Mouse (Mus musculus) frontal cortex, postnatal 25 days (tissue): ENCODE measurements around the gene Atp8a2.
"Not testable (repeated sequence)": the region's sequence is repeated elsewhere in the genome, so short reads cannot be mapped to it uniquely, and the experiment has no call there.

Experiments
- DNase-seq, 2 experiments: peaks; one replicate each; pipeline ENCODE4 v3.0.0; 2022; ENCODE audit warnings: low spot score in 2 of 2

Gene Atp8a2

DNA sequence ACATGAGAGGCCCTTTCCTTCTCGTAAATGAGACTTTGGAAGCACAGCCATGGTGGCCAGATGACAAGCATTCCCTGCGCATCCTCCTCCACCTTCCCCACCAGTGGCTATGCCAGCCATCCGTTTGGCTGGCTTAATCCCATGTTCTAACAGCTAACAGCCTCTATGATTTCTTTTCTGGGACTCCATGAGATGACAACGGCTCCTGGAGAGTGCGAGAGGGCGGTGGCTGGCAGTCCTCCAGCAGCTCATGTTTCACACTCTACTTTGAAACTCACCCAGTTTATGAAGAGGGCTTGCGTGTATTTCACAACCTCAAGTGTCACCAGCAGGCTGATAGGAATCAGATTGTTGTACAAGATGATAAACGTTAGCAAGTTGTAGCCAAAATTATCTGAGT is 170.3 kb downstream of the Atp8a2 start:
- DNase-seq: peak; percentile 61 to 65

DNA sequence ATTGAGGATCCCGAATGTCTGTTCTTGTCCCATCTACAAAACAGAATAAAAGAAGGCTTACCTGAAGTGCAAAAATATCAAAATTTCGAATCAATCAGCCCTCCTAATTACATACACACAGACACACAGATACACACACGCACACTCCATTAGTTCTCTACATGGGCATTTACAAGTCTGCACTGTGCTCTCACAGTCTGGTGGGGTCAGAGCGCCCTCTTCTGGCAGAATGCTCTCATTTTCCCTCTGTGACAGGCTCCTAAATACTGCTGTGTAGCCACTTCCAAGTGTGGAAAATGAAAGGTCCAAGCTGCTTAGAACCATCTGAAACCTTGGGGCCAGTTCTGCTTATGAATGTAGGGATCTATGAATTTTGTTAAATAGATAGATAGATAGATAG is 181.1 kb downstream of the Atp8a2 start:
- peak; percentile 61 to 77 for DNase-seq

DNA sequence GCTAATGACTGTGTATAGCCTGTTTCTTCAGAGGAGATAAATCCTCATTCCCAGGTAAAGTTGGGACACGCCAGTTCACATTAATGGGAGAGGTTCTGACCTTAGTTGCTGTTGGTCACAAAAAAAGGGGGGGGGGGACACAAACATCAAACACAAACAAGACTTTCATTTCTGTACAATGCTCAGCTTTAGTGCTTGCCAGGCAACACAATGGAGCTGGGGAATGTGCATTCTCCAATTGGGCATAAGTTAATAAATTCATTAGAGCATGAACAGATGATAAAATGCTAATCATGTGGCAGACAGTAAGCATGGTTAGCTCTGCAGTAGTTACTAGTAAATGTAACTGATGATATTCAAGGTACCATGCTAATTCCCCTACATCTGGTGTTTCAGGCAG is 195.2 kb downstream of the Atp8a2 start:
- no peak for DNase-seq

DNA sequence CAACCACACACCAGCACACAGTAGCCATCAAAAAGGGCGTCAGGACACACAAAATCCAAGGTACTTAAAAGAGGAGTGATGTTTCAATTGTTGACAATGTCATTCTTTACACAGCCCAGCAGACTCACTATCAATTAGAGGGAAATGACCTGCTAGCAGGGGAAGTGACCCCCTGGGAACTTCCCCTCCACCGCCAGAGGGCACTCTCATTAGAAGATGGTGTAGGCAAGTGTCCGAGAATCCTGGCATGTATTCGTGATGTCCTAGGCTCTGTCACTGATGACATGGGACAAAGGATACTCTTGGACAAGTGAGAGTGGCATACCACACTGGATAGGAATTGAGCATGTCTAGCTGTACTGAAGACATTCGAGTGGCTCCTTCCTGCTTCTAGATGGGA is 208.1 kb downstream of the Atp8a2 start:
- no peak for DNase-seq

DNA sequence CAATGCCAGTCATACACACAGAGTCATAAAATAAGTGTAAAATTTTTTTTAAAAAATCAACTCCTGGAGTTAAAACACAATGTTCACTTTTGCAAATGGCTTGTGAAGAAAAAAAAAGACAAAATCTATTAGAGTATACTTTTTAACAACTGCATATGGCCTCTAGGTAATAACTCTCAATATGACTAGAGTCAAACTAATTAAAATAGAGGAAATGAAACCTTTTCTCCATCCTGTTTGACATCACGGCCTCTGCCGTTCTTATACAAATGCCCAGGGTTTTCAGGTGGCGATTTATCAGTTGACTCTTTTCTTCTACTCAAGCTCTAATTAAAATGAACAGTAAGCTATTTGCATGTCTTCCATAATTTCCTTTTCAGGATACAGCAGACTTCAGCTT is 209.0 kb downstream of the Atp8a2 start:
- DNase-seq: no peak

DNA sequence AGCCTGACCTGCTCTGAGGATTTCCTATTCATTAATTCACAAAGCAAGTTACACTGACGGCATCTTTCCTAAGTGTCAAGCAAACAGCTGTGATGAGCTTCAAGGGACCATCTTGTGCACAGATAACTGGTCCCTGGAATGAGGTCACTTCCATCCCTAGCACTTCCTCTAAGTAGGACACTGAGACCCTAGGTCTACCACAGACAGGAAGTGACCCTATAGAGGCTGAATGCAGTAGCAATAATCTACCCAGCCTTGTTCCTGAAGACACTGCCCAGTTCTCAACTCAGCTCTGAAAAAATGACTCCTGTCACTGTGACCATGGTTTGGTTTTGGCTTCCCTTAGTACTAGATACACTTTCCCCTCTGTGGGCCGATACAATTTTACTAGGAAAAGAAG is 219.0 kb downstream of the Atp8a2 start:
- no peak for DNase-seq

DNA sequence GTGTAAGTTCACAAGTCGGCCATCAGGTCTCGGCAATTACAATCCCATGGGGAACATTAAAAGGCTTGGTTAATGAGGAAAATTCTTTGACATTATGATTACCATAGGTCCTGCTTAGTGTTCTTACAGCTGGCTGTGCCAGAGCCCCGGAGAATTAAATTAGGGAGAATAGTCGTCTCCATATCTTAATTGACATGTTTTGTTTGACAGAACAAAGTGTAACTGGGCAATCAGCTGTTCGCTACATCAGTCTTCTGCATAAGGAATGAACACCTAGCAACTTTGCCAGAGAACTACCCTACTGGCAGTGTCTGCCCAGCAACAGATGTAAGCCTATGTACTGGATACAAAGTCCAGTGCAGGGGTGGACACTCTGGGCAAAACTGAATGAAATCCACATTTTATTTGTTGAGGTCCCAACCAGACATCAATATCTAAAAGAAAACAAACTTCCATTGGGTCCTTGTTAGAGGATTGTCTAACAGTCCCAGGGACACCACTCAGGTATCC is 225.7 kb downstream of the Atp8a2 start:
- DNase-seq: no peak

DNA sequence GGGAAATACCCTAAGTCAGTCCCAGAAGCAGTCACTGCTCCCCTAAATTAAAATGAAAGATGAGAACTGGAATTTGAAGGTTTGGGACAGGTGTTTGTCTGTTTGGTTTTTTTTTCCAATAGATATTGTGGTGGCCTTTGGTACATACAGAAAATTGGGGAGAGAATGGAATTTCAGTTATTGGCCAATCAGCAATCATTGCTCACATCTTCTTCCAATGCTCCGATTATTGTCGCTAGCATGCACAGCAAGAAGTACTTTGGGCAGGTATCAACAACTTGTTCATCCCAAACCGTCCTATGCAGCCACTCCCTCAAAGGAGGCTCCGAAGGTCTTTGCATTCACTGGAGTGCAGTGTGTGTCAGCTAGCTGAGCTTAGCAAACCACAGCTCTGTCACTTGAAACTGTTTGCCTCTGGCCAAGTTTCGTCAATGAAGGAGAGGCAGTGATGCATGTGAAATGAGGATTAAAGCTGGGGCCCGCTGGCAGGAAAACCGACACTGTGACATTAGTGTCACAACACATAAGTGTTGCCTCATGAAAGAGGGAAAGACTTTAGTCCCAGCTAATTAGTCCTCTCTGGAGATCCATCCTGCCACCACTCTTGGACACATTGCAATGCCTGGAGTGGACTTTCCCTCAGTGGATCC is 227.4 kb downstream of the Atp8a2 start:
- DNase-seq: no peak

DNA sequence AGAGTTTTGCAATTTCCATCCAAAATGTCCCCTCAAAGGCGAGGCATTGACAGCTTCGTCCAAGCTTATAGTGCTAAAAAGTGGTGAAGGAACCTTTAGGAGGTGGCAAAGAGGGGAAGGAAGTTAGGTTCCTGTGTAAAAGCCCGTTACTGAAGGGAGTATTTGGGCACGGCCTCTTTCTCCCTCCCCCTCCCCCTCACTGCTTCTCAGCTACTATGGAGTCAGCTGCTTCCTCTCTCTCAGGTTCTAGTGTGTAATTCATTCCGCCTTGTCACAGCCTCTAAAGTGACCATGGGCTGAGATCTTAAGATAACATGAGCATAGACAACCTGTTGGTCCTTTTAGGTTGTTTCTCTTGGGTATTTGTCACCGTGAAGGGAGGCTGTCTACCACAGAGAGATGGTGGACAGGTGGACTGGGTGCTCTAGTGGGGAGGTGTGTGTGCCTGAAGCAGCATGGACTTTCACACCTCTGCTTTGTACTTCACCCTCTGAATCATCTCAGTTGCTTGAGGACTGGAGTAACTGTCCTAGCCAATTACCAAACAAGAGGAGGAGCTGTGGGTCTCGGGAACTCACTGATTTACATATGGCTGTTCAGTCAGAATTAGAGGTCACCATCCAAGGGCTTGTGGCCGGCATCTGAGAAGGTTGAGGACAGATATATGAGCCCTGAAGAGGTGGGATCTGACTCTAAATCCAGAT is 229.0 kb downstream of the Atp8a2 start:
- no peak for DNase-seq

DNA sequence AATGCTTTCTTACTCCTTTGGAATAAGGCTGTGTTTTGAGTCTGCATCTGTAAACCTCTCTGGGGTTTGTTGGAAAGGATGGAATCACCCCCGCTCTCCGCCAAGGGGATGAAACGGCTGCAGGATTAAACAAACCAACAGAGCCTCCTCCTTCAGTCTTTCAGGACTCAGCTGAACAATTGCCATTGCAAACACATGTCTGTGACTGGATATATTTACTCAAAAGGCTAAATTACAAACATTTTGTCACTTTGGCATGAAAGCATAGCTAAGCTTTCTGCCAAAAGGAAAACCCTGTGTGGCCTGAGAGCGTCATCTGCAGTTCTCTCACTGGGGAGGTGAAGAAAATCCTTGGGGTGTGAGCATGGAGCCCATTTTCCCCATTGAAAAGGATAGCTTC is 230.0 kb downstream of the Atp8a2 start:
- DNase-seq: no peak

DNA sequence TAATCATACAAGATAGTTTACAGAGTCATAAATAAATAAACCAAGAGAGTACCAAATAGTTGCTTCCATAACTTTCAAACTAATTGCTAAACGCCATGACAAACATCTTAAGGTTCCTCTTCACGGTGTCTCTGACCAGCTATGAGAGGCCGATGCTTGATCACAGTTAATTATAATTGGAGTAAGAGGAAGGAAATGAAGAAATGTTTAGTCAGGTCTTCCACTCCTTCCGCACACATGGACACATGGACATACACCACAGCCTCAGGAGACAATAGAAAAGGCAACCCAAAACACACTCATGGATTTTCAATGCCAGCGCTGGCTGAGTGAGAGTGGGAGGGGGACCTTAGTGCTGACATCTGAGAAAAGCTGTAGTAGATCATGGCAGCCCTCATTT is 232.4 kb downstream of the Atp8a2 start:
- no peak for DNase-seq

DNA sequence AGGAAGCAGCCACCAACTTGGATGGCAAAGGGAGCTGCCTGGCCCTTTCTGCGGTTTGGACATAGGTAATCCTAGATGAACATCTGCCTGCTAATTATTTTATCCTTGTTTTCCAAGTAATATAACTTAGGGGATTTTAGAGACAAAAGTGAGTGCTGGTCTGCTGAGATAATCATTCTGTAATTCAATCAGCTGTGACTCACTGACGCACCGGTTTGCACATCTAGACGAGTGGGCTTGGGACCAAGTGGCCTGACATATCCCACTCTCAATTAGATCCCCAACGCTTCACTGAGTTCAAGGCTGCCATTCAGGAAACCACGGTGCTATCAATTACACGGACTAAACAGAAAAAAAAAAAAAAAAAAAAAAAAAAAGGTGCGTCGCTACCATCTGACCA is 236.0 kb downstream of the Atp8a2 start:
- no peak for DNase-seq

DNA sequence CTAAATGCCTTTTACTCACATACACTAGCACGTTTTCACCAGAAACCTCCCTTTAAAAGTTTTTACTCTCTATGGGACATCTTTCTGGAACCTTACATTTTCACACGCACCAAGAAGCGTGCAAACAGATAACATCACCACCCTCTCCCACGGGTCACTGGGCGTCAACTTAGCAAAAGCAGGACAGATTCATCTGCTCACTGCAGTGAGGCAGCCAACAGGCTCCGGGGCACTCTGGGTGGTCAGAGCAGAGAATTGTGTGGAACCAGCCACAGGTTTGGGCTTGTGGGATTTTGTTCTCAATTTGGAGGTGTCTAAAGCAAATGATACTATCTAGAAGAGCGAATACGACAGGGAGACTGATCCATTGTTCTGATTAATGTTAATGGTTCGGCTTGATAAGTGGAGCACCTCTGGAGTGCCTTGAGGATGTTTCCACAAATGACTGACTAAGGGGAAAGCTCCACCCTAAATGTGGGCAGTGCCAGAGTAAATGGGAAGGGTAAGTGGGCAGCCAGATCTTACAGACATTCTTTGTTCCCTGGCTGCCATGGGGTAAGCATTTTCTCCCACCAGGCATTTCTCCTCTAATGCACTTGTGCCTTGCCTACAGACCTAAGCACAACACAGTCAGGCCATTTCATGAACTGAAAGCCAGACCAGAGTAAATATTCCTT is 236.6 kb downstream of the Atp8a2 start:
- DNase-seq: no peak

DNA sequence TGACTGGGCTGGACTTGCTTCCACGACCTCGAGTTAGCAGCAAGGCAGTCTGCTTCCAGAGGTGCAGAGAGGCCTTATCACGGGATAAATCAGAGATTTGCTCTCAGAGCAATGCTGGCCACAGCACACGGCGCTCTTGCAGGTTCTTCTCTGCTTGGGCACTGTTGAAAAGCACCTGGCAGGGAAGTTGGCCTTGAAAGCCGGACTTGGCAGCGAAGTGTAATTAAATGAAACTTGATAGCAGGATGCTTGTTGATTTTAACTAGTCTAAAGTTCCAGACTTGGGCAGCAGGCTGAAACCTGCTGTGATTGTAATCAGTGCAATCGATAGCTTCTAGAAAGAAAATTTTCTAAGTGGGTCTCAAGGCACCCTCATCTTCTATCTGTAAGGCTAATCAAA is 237.3 kb downstream of the Atp8a2 start:
- no peak for DNase-seq

DNA sequence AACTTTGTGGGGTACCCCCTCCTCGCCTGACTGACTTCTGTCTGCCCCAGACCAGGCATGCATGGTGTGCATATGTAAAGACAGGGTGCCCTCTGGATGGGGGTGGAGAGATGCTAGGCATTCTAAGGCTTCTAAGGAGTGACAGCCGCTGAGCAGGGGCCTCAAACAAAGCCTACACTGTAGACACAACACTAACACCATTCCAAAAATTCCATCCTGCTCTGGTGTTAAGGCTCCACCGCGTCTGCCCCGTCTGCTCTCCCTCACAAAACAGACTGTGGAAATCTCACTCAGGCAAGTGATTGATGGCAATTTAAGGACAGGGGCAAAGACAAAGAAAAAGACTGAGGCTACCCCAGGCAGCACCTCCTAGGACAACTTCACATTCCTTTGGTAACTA is 247.0 kb downstream of the Atp8a2 start:
- no peak for DNase-seq

DNA sequence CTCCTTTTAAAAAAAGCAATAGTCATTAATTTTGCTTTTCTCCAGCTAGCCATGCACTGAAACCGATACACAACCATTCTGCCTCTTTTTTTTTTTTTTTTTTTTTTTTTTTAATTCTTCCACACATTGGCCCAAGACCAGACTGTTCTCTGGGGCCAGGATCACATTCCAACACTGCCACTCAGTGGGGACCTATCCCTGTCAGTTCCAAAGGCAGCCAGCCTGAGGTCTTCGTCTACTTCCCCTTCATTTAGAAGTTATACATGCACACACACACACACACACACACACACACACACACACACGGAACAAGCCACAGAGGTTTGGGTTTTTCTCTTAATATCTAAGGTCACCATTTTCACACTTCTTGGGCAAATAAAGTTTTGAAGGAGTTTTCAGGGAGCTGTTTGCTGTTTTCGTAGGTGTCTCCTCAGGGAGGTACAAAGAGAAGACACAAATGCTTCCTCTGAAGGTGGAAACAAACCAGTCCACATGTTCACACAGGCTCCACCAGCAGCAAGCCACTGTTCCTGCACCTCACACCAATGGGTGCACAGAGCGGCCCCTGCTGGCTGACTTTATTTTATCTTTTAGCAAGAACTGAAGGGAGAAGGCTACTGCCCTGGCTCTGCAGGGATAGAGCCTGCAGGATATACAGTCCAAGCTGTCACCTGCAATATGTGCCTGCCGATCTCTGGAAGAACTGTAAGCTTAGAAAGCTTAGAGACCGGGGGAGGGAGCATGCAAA is 253.9 kb downstream of the Atp8a2 start:
- peak; percentile 68 to 81 for DNase-seq

DNA sequence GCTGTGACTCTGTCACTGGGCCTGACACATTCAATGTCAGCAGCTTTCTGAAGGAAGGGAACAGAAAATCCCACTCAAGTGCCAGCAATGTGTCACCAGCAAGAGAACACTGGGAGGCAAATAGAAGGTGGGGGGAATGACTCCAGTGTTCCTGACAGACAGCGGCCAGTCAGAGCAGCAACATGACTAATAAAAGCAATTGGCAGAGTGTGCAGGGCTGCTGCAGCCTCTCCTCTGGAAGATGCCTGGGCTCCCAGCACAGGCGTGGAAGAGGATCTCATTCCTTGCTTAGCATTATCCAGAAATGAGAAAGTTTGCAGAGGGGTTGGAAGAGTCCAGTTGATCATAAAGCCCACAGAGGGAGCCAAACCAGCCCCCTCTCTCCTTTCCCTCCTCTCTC is 254.8 kb downstream of the Atp8a2 start:
- DNase-seq: no peak

DNA sequence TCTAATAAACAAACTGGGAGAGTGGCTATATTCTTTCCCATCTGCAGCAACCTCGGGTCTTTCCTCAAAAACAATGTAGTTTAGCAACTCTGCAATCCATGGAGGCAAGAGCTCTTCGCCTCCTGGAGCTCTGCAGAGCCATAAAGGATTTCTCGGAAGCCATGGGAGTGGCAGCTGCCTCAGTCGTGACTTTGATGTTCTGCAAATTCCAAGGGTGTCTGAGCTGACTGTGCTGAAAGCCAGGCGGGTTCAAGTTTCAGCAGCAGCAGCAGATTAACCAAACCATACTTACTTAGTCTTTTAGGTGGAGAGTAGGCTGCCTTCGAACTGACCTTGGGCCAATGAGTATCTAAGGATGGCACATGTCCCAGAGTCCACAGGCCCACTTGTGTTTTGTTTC is 264.6 kb downstream of the Atp8a2 start:
- no peak for DNase-seq

DNA sequence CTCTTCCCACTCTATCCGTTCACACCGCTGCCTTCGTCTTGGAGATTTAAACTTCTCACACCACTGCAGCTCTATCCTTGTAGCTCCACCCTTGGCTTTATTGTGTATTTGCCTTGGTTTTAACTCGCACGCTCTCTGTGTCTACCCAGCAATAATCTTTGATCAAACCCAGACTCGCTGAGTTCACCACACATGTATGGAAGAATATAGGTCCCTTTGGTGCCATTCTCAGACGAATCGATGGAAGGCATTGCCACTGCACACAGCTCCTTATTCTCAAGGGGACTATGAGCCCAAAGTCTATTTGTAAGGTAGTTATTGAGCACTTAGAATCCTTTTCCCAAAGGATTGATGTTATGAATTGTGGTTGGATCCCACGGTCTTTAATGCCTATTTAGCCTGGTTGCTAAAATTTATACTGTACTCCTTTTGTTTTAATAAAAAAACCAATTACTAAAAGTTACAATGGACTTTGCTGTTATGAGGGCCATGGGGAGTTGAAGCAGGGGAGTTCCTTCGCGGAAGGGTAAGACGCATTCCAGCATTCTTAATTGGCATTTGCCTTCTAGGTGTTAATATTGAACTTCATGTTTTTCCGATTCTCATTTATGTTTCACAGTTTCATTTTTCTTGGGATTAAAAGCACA is 265.4 kb downstream of the Atp8a2 start:
- no peak for DNase-seq

DNA sequence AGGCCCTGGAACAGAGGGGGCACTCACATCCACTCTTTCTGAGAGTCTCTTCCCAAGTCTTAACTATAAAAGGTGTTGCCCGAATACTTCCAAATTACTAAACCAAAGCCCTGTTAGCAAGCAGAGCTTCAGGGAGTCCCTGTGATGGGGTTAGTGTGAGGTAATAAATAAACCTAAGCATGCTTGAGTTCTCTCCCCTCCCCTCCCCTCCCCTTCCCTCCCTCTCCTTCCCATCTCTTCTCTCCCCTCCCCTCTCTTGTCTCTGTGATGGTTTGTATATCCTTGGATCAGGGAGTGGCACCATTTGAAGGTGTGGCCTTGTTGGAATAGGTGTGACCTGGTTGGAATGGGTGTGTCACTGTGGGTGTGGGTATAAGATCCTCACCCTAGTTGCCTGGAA is 267.8 kb downstream of the Atp8a2 start:
- not testable (repeated sequence) for DNase-seq

DNA sequence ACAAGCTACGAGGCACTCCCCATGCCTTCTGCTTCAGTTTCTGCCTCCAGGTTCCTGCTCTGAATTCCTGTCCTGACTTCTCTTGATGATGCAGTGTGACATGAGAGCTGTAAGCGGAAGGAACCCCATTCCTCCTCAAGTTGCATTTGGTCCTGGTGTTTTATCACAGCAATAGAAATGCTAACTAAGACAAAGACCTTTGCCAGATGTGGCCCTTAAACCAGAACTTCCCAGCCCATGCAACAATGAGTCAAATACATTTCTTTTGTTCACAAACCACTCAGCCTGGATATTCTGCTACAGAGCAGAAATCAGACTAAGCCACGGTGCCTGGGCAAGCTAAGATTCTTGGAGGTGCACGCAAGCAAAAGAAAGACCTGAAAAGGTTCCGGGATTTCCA is 268.2 kb downstream of the Atp8a2 start:
- no peak for DNase-seq

DNA sequence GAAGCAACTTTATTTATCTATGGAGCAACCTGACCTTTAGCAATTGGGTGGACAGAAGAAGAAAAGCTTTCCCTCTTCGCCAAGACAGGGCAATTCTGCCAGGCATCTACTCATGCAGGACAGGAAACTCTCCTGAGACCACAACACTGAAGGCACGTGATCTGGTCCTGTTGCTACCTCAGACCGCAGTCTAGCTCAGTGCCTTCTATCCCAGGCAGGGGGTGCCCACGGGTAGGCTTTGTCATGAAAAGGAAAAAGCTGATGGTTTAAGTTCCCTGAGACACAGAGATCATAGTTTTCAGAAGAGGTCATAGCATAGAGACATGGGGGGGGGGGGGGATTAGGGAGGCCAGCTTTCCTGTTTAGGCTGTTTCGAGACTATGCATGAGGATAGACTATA is 269.2 kb downstream of the Atp8a2 start:
- DNase-seq: no peak
